Mouse (Mus musculus): ENCODE measurements around the gene Ms4a10. TPM values are rescaled to one million over a fixed set of nuclear protein-coding genes. Genes with fewer than 3 reads are reported as not detected.

The Ms4a10 gene
- polyA plus RNA-seq, 1 experiment from 2014 or later: not detected

DNA sequence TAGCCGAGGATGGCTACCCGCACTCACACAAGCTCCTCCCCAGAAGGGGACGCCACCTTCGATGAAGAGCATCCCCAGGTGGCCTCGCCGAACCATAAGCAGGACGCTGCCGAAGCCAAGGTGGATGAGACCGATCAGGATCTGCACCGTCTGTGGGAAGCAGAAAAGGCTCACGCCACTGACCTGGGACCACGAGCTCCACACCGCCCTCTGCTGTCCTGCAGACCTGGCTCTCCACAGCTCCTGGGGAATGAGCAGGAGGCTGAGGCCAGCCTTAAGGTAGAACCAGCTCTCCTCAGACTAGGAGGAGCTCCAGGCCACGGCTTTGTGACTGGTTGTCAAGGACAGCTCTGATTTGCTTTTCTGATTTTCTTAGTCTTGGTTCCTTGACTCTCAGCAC lies 8.7 kb upstream of the Ms4a10 start:
- no peaks in the 10 kb centered on the region for H3K9me3 ChIP-seq (replicated peaks)
- H3K4me2 ChIP-seq: 0 out of 2 replicates have a peak overlapping the region, but pooled peaks have one; percentile 26
- H3K9ac ChIP-seq (replicated peaks): no peak overlapping the region
- WGBS: 31% methylated on average over 14 of the region's 14 CpGs
- H3K27me3 ChIP-seq (replicated peaks): no peaks in the 10 kb centered on the region
- H3K36me3 ChIP-seq: no peaks in the 10 kb centered on the region
- no peak overlapping the region for H3K27ac ChIP-seq (replicated peaks)
- H3K4me3 ChIP-seq (replicated peaks): no peak overlapping the region
- no peak for ATAC-seq (ENCODE audit: low FRiP score)
- H3K4me1 ChIP-seq: peaks cover 6% of the 10 kb centered on the region

DNA sequence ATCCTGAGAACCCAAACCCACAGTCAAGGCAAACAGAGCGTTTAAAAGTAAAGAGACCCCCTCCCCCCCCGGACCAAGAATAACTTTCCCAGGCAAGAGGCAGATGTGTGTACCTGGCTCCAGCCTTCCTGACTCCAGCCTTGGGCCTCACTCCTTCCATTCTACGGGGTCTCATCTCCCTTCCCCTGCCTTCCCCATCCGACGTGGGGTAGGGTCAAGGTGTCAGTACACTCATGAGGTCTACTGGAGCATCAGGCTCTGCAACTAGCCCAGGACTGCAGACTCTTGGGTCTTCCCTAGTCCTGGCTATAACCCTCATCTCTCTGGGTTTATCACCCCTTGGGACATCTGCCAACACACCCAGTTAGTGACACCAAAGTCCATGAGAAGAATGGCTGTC lies 5.7 kb upstream of the Ms4a10 start:
- Histone ChIP-seq H3K27me3 (replicated peaks) (no peaks in the 10 kb centered on the region), H3K4me1 (peaks cover 6% of the 10 kb centered on the region), H3K36me3 (no peaks in the 10 kb centered on the region), H3K9ac (replicated peaks) (no peak overlapping the region), H3K27ac (replicated peaks) (no peak overlapping the region), H3K4me2 (no peak overlapping the region), H3K4me3 (replicated peaks) (no peak overlapping the region), H3K9me3 (replicated peaks) (no peaks in the 10 kb centered on the region)
- WGBS: 96% methylated on average over 5 of the region's 5 CpGs
- no peak for ATAC-seq (ENCODE audit: low FRiP score)

DNA sequence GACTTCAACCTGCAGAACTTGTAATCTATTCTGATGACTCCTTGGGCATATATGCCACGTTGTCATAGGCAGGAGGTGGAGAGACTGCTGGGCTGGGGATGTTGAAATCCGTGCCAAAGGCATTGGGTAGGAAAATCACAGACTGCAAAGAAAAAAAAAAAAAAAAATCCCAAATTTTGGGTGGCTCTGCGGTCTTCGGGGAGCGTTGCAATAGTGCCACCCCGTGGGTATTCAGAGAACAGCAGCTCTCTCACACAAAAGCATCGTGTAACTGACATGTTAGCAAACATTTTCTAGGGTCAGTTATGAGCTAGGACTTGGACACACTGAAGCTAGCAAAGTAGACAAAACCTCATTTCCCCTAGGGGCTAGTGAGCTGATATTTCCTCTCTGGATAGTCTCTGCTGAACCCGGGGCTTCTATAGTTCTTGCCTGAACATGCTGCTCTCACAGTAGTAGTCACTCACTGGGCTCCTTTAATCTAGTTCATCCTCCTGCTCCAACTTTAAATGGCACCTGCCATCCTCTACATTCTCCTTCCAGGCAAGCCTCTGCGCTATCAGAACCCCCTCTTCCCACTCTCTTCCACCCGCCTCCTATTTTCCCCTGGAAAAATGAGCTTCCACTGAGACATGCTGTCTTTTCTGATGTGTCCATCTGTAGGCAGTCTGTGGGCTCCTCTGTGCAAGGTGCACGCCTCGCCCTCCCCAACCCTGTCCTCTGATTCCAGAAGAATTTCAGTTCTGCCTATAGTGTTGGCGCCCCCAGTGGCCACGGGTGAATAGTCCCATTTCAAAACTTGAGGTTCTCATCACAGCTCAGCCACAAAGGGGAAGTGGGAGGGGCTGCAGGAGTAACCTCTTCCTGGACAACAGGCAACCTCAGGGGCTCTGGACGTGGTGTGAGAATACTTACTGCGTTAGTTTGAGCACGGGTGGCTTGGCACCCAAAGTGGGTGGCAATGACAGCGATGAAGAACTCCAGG lies 5.0 kb upstream of the Ms4a10 start:
- 16% methylated on average over 18 of the region's 18 CpGs for WGBS
- H3K27me3 ChIP-seq (replicated peaks): no peaks in the 10 kb centered on the region

DNA sequence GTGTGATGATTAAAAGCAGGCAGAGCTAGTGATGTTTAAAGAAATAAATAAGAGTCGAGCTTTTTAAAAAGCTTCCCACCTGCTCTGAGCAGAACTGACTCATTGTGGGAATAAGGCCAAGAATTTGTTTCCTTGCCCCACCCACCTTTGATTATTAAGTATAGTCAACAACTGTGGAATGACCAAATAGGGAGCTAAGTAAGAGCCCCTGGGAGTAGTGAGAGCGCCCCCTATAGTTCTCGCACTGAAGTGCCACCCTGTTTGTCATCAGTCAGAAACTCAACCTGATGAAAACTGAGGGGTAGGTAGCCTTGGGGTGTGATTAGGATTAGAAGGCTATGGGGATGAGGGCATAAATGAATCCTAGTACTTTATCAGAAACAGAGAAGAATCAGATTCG lies 1.8 kb upstream of the Ms4a10 start:
- Histone ChIP-seq H3K4me1 (peaks cover 6% of the 10 kb centered on the region), H3K9me3 (replicated peaks) (no peaks in the 10 kb centered on the region), H3K36me3 (no peaks in the 10 kb centered on the region), H3K4me3 (replicated peaks) (no peak overlapping the region), H3K4me2 (no peak overlapping the region), H3K27ac (replicated peaks) (no peak overlapping the region), H3K9ac (replicated peaks) (no peak overlapping the region), H3K27me3 (replicated peaks) (no peaks in the 10 kb centered on the region)
- ATAC-seq (ENCODE audit: low FRiP score): no peak
- 57% methylated on average over 4 of the region's 4 CpGs for WGBS

More for the DNA sequence above, 5.0 kb upstream of the Ms4a10 start:
- peak; percentile 55; the same call in 1 of the 2 replicates for ATAC-seq (ENCODE audit: low FRiP score)
- Histone ChIP-seq H3K4me3 (replicated peaks) (no peak overlapping the region), H3K4me1 (peaks cover 6% of the 10 kb centered on the region), H3K9ac (replicated peaks) (no peak overlapping the region), H3K36me3 (no peaks in the 10 kb centered on the region), H3K9me3 (replicated peaks) (no peaks in the 10 kb centered on the region), H3K27ac (replicated peaks) (no peak overlapping the region), H3K4me2 (peak overlapping the region; percentile 38)

DNA sequence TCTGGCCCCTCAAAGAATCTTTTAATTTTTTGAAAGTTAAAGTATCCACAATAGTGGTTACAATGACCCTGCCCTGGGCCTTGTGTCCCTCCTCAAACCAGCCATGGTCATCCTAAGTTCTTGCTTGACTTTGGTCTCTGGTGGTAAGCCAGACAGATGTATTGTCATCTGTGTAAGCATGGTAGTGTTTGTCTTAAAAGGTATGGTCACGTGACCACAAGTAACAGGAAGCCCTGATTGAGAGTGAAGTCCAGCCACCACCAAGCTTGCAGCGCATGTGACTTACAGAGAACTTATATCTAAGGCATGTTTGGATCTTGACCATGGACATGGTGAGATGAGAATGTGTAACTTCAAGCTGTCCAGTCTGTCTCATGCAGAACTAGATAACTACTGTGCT lies 717 bp upstream of the Ms4a10 start:
- no peak for ATAC-seq (ENCODE audit: low FRiP score)
- H3K27ac ChIP-seq (replicated peaks): no peak overlapping the region
- H3K9me3 ChIP-seq (replicated peaks): no peaks in the 10 kb centered on the region
- H3K36me3 ChIP-seq: no peaks in the 10 kb centered on the region
- H3K4me2 ChIP-seq: no peak overlapping the region
- 77% methylated on average over 2 of the region's 2 CpGs for WGBS
- no peak overlapping the region for H3K4me3 ChIP-seq (replicated peaks)
- H3K4me1 ChIP-seq: peaks cover 6% of the 10 kb centered on the region
- no peaks in the 10 kb centered on the region for H3K27me3 ChIP-seq (replicated peaks)
- H3K9ac ChIP-seq (replicated peaks): no peak overlapping the region

DNA sequence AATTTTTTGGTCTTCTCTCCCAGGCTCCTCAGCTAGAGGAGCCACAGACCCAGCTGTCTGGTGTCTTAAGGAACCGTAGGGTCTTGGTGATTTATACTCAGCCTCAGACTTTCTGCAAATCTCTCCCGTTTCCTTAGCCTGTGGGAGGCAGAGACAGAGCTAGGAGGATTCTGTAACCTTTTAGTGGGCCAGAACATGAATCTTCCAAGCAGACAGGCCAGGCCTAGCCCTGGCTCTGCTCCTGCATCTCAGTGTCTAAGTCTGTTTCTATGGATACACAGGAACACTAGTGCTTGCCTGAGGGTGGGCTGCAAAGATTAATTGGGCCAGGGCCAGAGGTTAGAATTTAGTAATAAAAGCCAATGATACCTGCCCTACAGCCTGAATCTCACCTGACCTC lies 1.3 kb downstream of the Ms4a10 start:
- no peak overlapping the region for H3K27ac ChIP-seq (replicated peaks)
- H3K36me3 ChIP-seq: no peaks in the 10 kb centered on the region
- no peak for ATAC-seq (ENCODE audit: low FRiP score)
- H3K4me2 ChIP-seq: no peak overlapping the region
- WGBS: 51% methylated on average over 2 of the region's 2 CpGs
- H3K4me3 ChIP-seq (replicated peaks): no peak overlapping the region
- H3K9me3 ChIP-seq (replicated peaks): no peaks in the 10 kb centered on the region
- H3K9ac ChIP-seq (replicated peaks): no peak overlapping the region
- no peaks in the 10 kb centered on the region for H3K27me3 ChIP-seq (replicated peaks)
- no peaks in the 10 kb centered on the region for H3K4me1 ChIP-seq

GRCm38 (mm10) chr19:10972660-10973059 lies 1.8 kb downstream of the Ms4a10 start:
- Histone ChIP-seq H3K27me3 (replicated peaks) (no peaks in the 10 kb centered on the region), H3K27ac (replicated peaks) (no peak overlapping the region), H3K36me3 (no peaks in the 10 kb centered on the region), H3K9me3 (replicated peaks) (no peaks in the 10 kb centered on the region), H3K4me3 (replicated peaks) (no peak overlapping the region), H3K4me2 (no peak overlapping the region), H3K9ac (replicated peaks) (no peak overlapping the region), H3K4me1 (no peaks in the 10 kb centered on the region)
- 57% methylated on average over 3 of the region's 3 CpGs for WGBS
- no peak for ATAC-seq (ENCODE audit: low FRiP score)

- WGBS: 80% methylated on average over 3 of the region's 3 CpGs
- no peaks in the 10 kb centered on the region for H3K27me3 ChIP-seq (replicated peaks)
- ATAC-seq (ENCODE audit: low FRiP score): no peak
- no peaks in the 10 kb centered on the region for H3K36me3 ChIP-seq
- no peak overlapping the region for H3K4me2 ChIP-seq
- no peak overlapping the region for H3K27ac ChIP-seq (replicated peaks)
- no peak overlapping the region for H3K9ac ChIP-seq (replicated peaks)
- H3K4me3 ChIP-seq (replicated peaks): no peak overlapping the region
- H3K4me1 ChIP-seq: no peaks in the 10 kb centered on the region
- no peaks in the 10 kb centered on the region for H3K9me3 ChIP-seq (replicated peaks)
Observed at GRCm38 (mm10) chr19:10970457-10970856, 4.0 kb downstream of the Ms4a10 start.

- no peaks in the 10 kb centered on the region for H3K9me3 ChIP-seq (replicated peaks)
- no peaks in the 10 kb centered on the region for H3K4me1 ChIP-seq
- no peaks in the 10 kb centered on the region for H3K27me3 ChIP-seq (replicated peaks)
- H3K4me3 ChIP-seq (replicated peaks): no peak overlapping the region
- H3K9ac ChIP-seq (replicated peaks): no peak overlapping the region
- no peak for ATAC-seq (ENCODE audit: low FRiP score)
- no peaks in the 10 kb centered on the region for H3K36me3 ChIP-seq
- H3K27ac ChIP-seq (replicated peaks): no peak overlapping the region
- WGBS: 96% methylated on average over 7 of the region's 7 CpGs
- no peak overlapping the region for H3K4me2 ChIP-seq
Observed at GRCm38 (mm10) chr19:10968578-10968977, 5.9 kb downstream of the Ms4a10 start.

DNA sequence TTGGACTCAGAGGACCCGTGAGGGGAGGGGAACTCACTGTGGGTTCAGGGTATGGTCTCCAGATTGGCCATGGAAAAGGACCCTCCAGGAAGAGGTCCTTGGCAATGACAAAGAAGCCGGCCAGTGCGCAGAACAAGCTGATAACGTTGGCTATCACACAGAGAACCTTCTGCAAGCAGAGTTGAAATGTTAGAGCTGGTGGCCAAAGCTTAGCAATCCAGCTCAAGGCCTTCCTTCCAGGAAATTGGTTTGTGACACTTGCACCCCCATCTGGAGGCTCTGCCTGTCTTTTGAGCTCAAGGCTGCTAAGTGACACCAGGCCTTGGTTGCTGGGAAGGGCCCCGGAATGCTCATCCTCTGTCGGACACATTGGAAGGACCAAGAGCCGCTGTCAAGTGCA lies 8.7 kb downstream of the Ms4a10 start:
- Histone ChIP-seq H3K4me3 (replicated peaks) (no peak overlapping the region), H3K9ac (replicated peaks) (no peak overlapping the region), H3K4me2 (no peak overlapping the region), H3K36me3 (no peaks in the 10 kb centered on the region), H3K4me1 (no peaks in the 10 kb centered on the region), H3K27ac (replicated peaks) (no peak overlapping the region), H3K9me3 (replicated peaks) (no peaks in the 10 kb centered on the region), H3K27me3 (replicated peaks) (no peaks in the 10 kb centered on the region)
- 88% methylated on average over 7 of the region's 7 CpGs for WGBS
- no peak for ATAC-seq (ENCODE audit: low FRiP score)

- 44% methylated on average over 12 of the region's 12 CpGs for WGBS
- ATAC-seq (ENCODE audit: low FRiP score): peak; percentile 55; the same call in 1 of the 2 replicates
Observed at GRCm38 (mm10) chr19:10959978-10960346, 14.5 kb downstream of the Ms4a10 start.

More at GRCm38 (mm10) chr19:10959978-10960346, 14.5 kb downstream of the Ms4a10 start:
- Histone ChIP-seq H3K27me3 (replicated peaks) (no peaks in the 10 kb centered on the region), H3K4me3 (replicated peaks) (no peak overlapping the region), H3K4me1 (peaks cover 3% of the 10 kb centered on the region), H3K9ac (replicated peaks) (peak overlapping the region; percentile 26; the same call in 1 of the 2 replicates), H3K27ac (replicated peaks) (no peak overlapping the region), H3K36me3 (no peaks in the 10 kb centered on the region), H3K9me3 (replicated peaks) (no peaks in the 10 kb centered on the region), H3K4me2 (peak overlapping the region; percentile 23; the same call in 1 of the 2 replicates)

Measured in neural tube, embryonic 15.5 days (tissue).